Mouse (Mus musculus) heart, postnatal 0 days (tissue): ENCODE measurements at regions not wholly inside any gene's neighbourhood (a gene's known extent, or its start where the extent isn't known, plus 50 kb on each side); places are given as distances from the start of the nearest gene placed in this dataset.

Experiments used
- CTCF ChIP-seq: IDR thresholded peaks from 2 replicates; pipeline ENCODE4 v1.5.1; 2016; ENCODE audit warnings: antibody characterized with exemption, control low read depth, low read depth
- EP300 ChIP-seq: IDR thresholded peaks from 2 replicates; pipeline ENCODE4 v1.6.1; 2016; ENCODE audit warnings: antibody characterized with exemption, low read depth

- TF ChIP-seq CTCF (peak; percentile 24; the same call in 1 of the 2 replicates), EP300 (no peak)
Measured at GRCm38 (mm10) chr12:31148417-31149356, 75.0 kb downstream of the Fam110c start.
